Mouse (Mus musculus) liver, postnatal 0 days (tissue): ENCODE results near the gene Kntc1. TPM values are rescaled to one million over a fixed set of nuclear protein-coding genes. Genes with fewer than 3 reads are reported as not detected.

Experiments
- ATAC-seq: fragments of 200-750 bp; cut with Nextera tagmentation; 2 replicates; pipeline ENCODE4 v1.8.0; 2017; ENCODE audit warnings: mild to moderate bottlenecking, moderate library complexity
- DNase-seq: peaks from one replicate; pipeline ENCODE4 v3.0.0-alpha.2; 2016
- H3K27ac ChIP-seq: fragments of 300-500 bp; sonication (generic); 2 replicates; pipeline ENCODE4 v1.5.1; 2014; ENCODE audit warnings: antibody characterized with exemption, moderate library complexity, mild to moderate bottlenecking, low read depth
- H3K27me3 ChIP-seq: fragments of 300-500 bp; sonication (generic); 2 replicates; pipeline ENCODE4 v1.6.1; 2014; ENCODE audit warnings: low read length, control low read depth, mixed read lengths; ENCODE audit not compliant: insufficient read depth
- H3K36me3 ChIP-seq: fragments of 300-500 bp; sonication (generic); replicated peaks from 2 replicates; pipeline ENCODE4 v1.6.1; 2014; ENCODE audit warnings: mild to moderate bottlenecking, control low read depth, low read length, moderate library complexity, mixed read lengths; ENCODE audit not compliant: insufficient read depth
- H3K4me1 ChIP-seq: fragments of 300-500 bp; sonication (generic); 2 replicates; pipeline ENCODE4 v1.6.1; 2014; ENCODE audit warnings: antibody characterized with exemption, mild to moderate bottlenecking, control low read depth; ENCODE audit not compliant: insufficient read depth
- H3K4me2 ChIP-seq: fragments of 300-500 bp; sonication (generic); 2 replicates; pipeline ENCODE4 v1.6.1; 2014; ENCODE audit warnings: low read depth, mild to moderate bottlenecking, low read length, moderate library complexity, mixed read lengths
- H3K4me3 ChIP-seq: fragments of 300-500 bp; sonication (generic); 2 replicates; pipeline ENCODE4 v1.5.1; 2014; ENCODE audit warnings: low read depth, low read length
- H3K9ac ChIP-seq: fragments of 300-500 bp; sonication (generic); replicated peaks from 2 replicates; pipeline ENCODE4 v1.6.1; 2014; ENCODE audit warnings: mild to moderate bottlenecking, moderate library complexity
- H3K9me3 ChIP-seq: fragments of 300-500 bp; sonication (generic); 2 replicates; pipeline ENCODE4 v1.6.1; 2016; ENCODE audit warnings: mild to moderate bottlenecking, control low read depth, low read length, mixed read lengths
- CTCF ChIP-seq: sonication (generic); IDR thresholded peaks from 2 replicates; pipeline ENCODE4 v1.5.1; 2016; ENCODE audit warnings: antibody characterized with exemption, low read depth
- EP300 ChIP-seq: IDR thresholded peaks from 2 replicates; pipeline ENCODE4 v1.6.1; 2016; ENCODE audit warnings: antibody characterized with exemption, low read depth, mild to moderate bottlenecking
- WGBS: fragments of 180-500 bp; shearing (Covaris S2); extraction: QIAGEN DNeasy Blood & Tissue Kit; methylation state at CpG from one replicate; pipeline ENCODE4 v1.1.7; 2014; ENCODE audit not compliant: insufficient replicate concordance; 5-methylcytosine and 5-hydroxymethylcytosine counted together
- polyA plus RNA-seq: library from polyadenylated mRNA; unstranded; fragments of >200 nt; fragmentation: Nextera tagmentation; extraction: Ambion mirVana; gene quantifications from 2 replicates; pipeline ENCODE4 v1.2.1, GENCODE M21; 2015

Gene Kntc1
- polyA plus RNA-seq, 1 experiment from 2014 or later: 7.5 TPM

DNA sequence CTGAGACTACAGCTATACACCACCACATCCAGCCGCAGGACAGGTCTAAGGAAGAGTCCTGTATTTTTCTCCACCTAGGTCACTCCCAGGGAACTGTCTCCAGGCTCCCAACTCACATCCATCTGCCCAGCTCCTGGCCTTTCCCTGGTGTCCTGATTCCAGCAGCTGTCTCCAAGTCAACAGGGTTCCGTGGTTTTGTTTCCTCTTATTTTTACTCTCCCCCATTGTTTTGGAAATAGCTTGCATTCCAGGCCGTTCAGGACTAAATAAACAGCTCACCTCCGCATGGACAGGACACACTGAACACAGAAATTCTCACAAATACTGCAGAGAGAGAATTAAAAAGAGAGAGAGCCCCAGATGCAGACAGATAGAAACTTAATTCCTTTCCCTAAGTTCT lies 87.9 kb downstream of the Kntc1 start:
- TF ChIP-seq CTCF: no peak
- no peak for DNase-seq
- 61% methylated on average over 4 of the region's 4 CpGs for WGBS

DNA sequence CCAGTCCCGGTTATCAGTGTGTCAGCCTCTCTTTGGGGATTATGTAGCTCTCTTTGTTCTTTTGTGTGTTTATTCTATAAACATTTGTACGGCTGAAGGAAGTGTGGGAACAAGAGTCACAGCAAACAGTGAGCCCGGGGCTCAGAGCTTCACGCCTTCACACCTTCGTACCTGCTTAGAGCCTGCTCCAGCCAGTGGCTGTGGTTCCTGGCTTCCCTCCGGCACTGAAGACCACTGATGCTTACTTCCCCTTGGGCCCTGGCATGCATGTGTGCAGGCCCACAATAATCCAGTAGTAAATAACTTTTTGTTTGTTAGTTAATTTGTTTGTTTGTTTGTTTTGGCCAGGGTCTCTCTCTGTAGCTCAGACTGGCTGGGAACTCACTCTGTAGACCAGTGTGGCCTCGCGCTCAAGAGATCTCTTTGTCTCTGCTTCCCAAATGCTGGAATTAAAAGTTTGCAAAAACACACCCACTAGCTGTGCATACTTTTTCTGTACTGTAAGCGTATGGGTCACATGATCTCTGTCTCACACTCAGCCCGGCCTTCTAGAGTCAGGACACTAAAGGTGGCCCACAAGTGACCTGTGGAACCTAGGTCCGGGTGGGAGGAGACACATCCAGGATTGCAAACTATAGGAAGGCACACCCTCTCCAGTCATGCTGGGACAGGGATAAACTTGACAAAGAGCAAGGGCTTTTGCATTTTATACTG lies 92.9 kb downstream of the Kntc1 start:
- Histone ChIP-seq H3K27me3 (0 out of 2 replicates have a peak, but pooled peaks cover 3% of the 10 kb centered on the region), H3K9ac (no peak overlapping the region), H3K9me3 (no peaks in the 10 kb centered on the region), H3K36me3 (no peaks in the 10 kb centered on the region), H3K4me2 (no peak overlapping the region), H3K27ac (no peak overlapping the region), H3K4me1 (peaks cover 7% of the 10 kb centered on the region; the same call in 1 of the 2 replicates), H3K4me3 (no peak overlapping the region)
- ATAC-seq (no peak), DNase-seq (no peak)
- 58% methylated on average over 11 of the region's 11 CpGs for WGBS
- TF ChIP-seq EP300 (no peak), CTCF (no peak)

More for the DNA sequence above, 87.9 kb downstream of the Kntc1 start:
- H3K27ac ChIP-seq: no peak overlapping the region
- H3K4me3 ChIP-seq: no peak overlapping the region
- no peaks in the 10 kb centered on the region for H3K9me3 ChIP-seq
- H3K27me3 ChIP-seq: no peaks in the 10 kb centered on the region
- no peak overlapping the region for H3K4me2 ChIP-seq
- no peak for ATAC-seq
- peaks cover 2% of the 10 kb centered on the region; the same call in 1 of the 2 replicates for H3K4me1 ChIP-seq
- no peak overlapping the region for H3K9ac ChIP-seq
- no peaks in the 10 kb centered on the region for H3K36me3 ChIP-seq

DNA sequence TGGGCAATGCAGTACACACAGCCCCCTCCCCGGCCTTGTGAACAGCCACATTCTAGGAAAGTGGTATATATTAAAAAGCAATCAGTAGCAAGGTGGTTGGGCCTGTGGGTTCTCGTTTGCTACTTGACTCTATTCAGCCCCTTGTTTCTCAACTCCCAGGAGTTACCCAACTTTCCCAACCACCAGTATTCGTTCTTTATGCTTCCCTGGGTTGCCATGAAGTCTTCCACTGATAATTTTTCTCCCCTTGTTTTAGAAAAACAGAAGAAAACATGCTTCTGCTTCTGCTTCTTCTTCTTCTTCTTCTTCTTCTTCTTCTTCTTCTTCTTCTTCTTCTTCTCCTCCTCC lies 93.4 kb downstream of the Kntc1 start:
- H3K4me2 ChIP-seq: no peak overlapping the region
- TF ChIP-seq EP300: no peak
- TF ChIP-seq CTCF: no peak
- H3K4me1 ChIP-seq: peaks cover 7% of the 10 kb centered on the region; the same call in 1 of the 2 replicates
- WGBS: 42% methylated on average over 3 of the region's 3 CpGs
- no peak overlapping the region for H3K4me3 ChIP-seq
- no peak overlapping the region for H3K9ac ChIP-seq
- H3K27me3 ChIP-seq: peaks cover 5% of the 10 kb centered on the region; the same call in 1 of the 2 replicates
- ATAC-seq (no peak), DNase-seq (no peak)
- H3K36me3 ChIP-seq: no peaks in the 10 kb centered on the region
- no peaks in the 10 kb centered on the region for H3K9me3 ChIP-seq
- H3K27ac ChIP-seq: no peak overlapping the region

DNA sequence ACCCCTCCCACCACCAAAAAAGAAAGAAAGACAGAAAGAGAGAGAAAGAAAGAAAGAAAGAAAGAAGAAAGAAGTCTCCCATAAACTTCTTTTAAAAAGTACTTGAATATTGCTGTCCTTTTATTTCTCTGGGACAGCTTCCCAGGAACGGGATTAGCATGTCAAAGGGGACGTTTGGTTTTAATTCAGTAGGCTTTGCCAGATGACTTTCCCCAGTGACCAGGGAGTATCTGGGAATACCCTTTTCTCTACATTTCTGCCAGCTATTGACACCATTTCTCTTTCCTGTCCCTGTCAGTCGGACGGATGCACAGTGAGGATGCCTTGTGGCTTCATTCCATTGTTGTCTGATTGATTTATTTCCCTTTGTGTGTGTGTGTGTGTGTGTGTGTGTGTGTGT lies 94.3 kb downstream of the Kntc1 start:
- Histone ChIP-seq H3K9me3 (no peaks in the 10 kb centered on the region), H3K27ac (no peak overlapping the region), H3K4me1 (peaks cover 7% of the 10 kb centered on the region; the same call in 1 of the 2 replicates), H3K4me3 (no peak overlapping the region), H3K9ac (no peak overlapping the region), H3K27me3 (peaks cover 9% of the 10 kb centered on the region; the same call in 1 of the 2 replicates), H3K4me2 (no peak overlapping the region), H3K36me3 (no peaks in the 10 kb centered on the region)
- ATAC-seq (no peak), DNase-seq (no peak)
- 69% methylated on average over 4 of the region's 4 CpGs for WGBS
- TF ChIP-seq EP300 (no peak), CTCF (no peak)

DNA sequence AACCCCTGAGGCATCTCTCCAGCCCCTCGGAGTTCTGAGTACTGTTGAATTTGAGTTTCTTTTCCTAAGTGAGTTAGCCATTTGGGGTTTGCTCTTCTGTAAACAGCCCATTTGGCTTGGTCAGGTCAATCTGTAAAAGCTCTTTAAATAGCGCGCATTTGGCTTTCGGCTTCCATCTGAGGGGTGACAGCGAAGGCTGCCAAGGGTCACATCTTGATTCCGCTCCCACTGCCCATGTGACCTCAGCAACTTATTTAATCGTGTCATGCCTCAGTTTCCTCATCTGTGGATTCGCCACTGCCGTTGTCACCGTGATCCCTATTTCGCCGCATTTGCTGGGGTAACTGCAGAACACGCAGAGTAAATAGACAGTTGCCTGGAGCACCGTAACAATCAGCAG lies 94.8 kb downstream of the Kntc1 start:
- no peak overlapping the region for H3K27ac ChIP-seq
- ATAC-seq: no peak
- peaks cover 9% of the 10 kb centered on the region; the same call in 1 of the 2 replicates for H3K27me3 ChIP-seq
- DNase-seq: no peak
- no peak overlapping the region for H3K4me3 ChIP-seq
- H3K36me3 ChIP-seq: no peaks in the 10 kb centered on the region
- TF ChIP-seq EP300: no peak
- TF ChIP-seq CTCF: no peak
- H3K4me2 ChIP-seq: no peak overlapping the region
- H3K9ac ChIP-seq: no peak overlapping the region
- 89% methylated on average over 14 of the region's 14 CpGs for WGBS
- no peaks in the 10 kb centered on the region for H3K9me3 ChIP-seq
- peaks cover 7% of the 10 kb centered on the region; the same call in 1 of the 2 replicates for H3K4me1 ChIP-seq

DNA sequence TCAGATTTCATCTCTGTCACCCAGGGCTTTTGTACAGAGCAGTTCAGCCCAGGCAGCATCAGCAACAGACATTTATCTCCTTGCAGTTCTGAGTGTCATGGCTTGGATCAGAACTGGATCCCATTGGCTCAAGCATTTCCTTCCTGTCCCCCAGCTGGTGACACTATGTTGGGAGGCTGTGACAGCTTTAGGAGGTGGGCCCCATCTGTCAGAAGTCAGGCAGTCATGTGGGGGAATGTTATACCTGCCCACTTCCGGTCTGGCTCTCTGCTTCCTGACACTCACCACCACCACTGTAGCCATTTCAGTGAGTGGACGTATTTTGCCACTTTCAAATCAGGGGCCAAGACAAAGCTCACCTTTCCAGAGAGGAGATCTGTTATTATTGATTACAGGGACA lies 101.9 kb downstream of the Kntc1 start:
- Histone ChIP-seq H3K9ac (no peak overlapping the region), H3K4me2 (no peak overlapping the region), H3K27ac (no peak overlapping the region), H3K9me3 (no peaks in the 10 kb centered on the region), H3K27me3 (peaks cover 6% of the 10 kb centered on the region; the same call in 1 of the 2 replicates), H3K36me3 (no peaks in the 10 kb centered on the region), H3K4me3 (no peak overlapping the region), H3K4me1 (peaks cover 12% of the 10 kb centered on the region; the same call in 1 of the 2 replicates)
- 13% methylated on average over 2 of the region's 2 CpGs for WGBS
- DNase-seq: no peak
- TF ChIP-seq EP300 (no peak), CTCF (no peak)
- ATAC-seq: no peak
